Mouse (Mus musculus) midbrain, postnatal 0 days (tissue): ENCODE results near the gene Rps27l. TPM values are rescaled to one million over a fixed set of nuclear protein-coding genes. Genes with fewer than 3 reads are reported as not detected.

ENCODE experiments used
- ATAC-seq: fragments of 200-750 bp; cut with Nextera tagmentation; 2 replicates; pipeline ENCODE4 v1.8.0; 2017; ENCODE audit warnings: moderate number of reproducible peaks, mild to moderate bottlenecking, moderate TSS enrichment, moderate library complexity; ENCODE audit not compliant: low FRiP score
- DNase-seq: peaks from one replicate; pipeline ENCODE4 v3.0.0-alpha.2; 2015; ENCODE audit warnings: low spot score
- H3K27ac ChIP-seq: fragments of 300-500 bp; sonication (generic); 2 replicates; pipeline ENCODE4 v1.5.1; 2014; ENCODE audit warnings: low read depth, mild to moderate bottlenecking, low read length, mixed read lengths
- H3K27me3 ChIP-seq: fragments of 300-500 bp; sonication (generic); 2 replicates; pipeline ENCODE4 v1.6.1; 2014; ENCODE audit warnings: low read length, control low read depth, mixed read lengths; ENCODE audit not compliant: insufficient read depth
- H3K36me3 ChIP-seq: fragments of 300-500 bp; sonication (generic); 2 replicates; pipeline ENCODE4 v1.6.1; 2014; ENCODE audit warnings: low read length, control low read depth, mixed read lengths; ENCODE audit not compliant: insufficient read depth
- H3K4me1 ChIP-seq: fragments of 300-500 bp; sonication (generic); 2 replicates; pipeline ENCODE4 v1.6.1; 2014; ENCODE audit warnings: mild to moderate bottlenecking, control low read depth, antibody characterized with exemption, low read length, mixed read lengths; ENCODE audit not compliant: insufficient read depth
- H3K4me2 ChIP-seq: fragments of 300-500 bp; sonication (generic); 2 replicates; pipeline ENCODE4 v1.6.1; 2014; ENCODE audit warnings: low read depth, mild to moderate bottlenecking, low read length, mixed read lengths; ENCODE audit not compliant: poor library complexity, severe bottlenecking
- H3K4me3 ChIP-seq: fragments of 300-500 bp; sonication (generic); 2 replicates; pipeline ENCODE4 v1.5.1; 2014; ENCODE audit warnings: low read depth, mild to moderate bottlenecking, low read length, moderate library complexity
- H3K9ac ChIP-seq: fragments of 300-500 bp; sonication (generic); replicated peaks from 2 replicates; pipeline ENCODE4 v1.6.1; 2014; ENCODE audit warnings: mild to moderate bottlenecking, low read length, moderate library complexity, mixed read lengths; ENCODE audit not compliant: poor library complexity, severe bottlenecking
- H3K9me3 ChIP-seq: fragments of 300-500 bp; sonication (generic); 2 replicates; pipeline ENCODE4 v1.6.1; 2016; ENCODE audit warnings: low read length, control low read depth
- CTCF ChIP-seq: IDR thresholded peaks from 2 replicates; pipeline ENCODE4 v1.5.1; 2016; ENCODE audit warnings: antibody characterized with exemption, mild to moderate bottlenecking
- WGBS: fragments of 180-500 bp; shearing (Covaris S2); extraction: QIAGEN DNeasy Blood & Tissue Kit; methylation state at CpG from one replicate; pipeline ENCODE4 v1.1.7; 2014; 5-methylcytosine and 5-hydroxymethylcytosine counted together
- polyA plus RNA-seq: library from polyadenylated mRNA; unstranded; fragments of >200 nt; fragmentation: Nextera tagmentation; extraction: Ambion mirVana; gene quantifications from 2 replicates; pipeline ENCODE4 v1.2.1, GENCODE M21; 2015
- total RNA-seq: library from RNA; depleted of rRNA; stranded (reverse); fragments of >200 nt; gene quantifications from 2 replicates; pipeline ENCODE4 v1.2.3, GENCODE M21; 2014

Gene Rps27l
- total and polyA plus RNA-seq, 2 experiments from 2014 or later: 51.7 to 168 TPM

- Histone ChIP-seq H3K27me3 (no peaks in the 10 kb centered on the region), H3K9me3 (no peaks in the 10 kb centered on the region), H3K4me1 (no peaks in the 10 kb centered on the region), H3K4me3 (no peak overlapping the region), H3K27ac (no peak overlapping the region), H3K4me2 (no peak overlapping the region), H3K9ac (no peak overlapping the region), H3K36me3 (no peaks in the 10 kb centered on the region)
- DNase-seq: no peak
- ATAC-seq: no peak
- 76% methylated on average over 3 of the region's 3 CpGs for WGBS
- no peak for TF ChIP-seq CTCF
Observed at GRCm38 (mm10) chr9:66925853-66926252, 20.0 kb upstream of the Rps27l start.

- H3K27ac ChIP-seq: no peak overlapping the region
Observed at GRCm38 (mm10) chr9:66927696-66928402, 18.0 kb upstream of the Rps27l start.

DNA sequence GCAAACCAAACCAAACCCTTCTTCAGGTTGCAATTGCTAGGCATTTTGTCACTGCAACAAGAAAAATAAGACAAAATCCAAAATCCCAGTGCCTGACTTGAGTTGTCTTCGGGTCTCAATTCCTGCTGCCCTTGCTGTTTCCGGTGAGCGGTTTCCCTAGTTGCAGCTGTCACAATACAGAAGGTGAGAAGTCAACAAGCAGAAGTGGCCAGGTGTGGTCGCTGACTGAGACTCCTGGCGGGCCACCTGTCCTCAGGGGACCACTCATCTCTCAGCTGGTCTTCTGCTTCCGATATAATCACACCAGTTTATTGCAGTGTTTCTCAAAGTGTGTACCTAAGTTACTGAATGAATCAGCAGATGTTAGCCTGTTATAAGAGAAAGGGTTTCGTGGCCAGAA is 15.5 kb upstream of the Rps27l start:
- 79% methylated on average over 7 of the region's 7 CpGs for WGBS
- Histone ChIP-seq H3K27me3 (no peaks in the 10 kb centered on the region), H3K9me3 (no peaks in the 10 kb centered on the region), H3K9ac (no peak overlapping the region), H3K4me2 (no peak overlapping the region), H3K4me1 (no peaks in the 10 kb centered on the region), H3K27ac (no peak overlapping the region), H3K4me3 (no peak overlapping the region), H3K36me3 (no peaks in the 10 kb centered on the region)
- DNase-seq (no peak), ATAC-seq (no peak)
- TF ChIP-seq CTCF: no peak

More at GRCm38 (mm10) chr9:66927696-66928402, 18.0 kb upstream of the Rps27l start:
- H3K27me3 ChIP-seq: no peaks in the 10 kb centered on the region
- no peak for TF ChIP-seq CTCF
- no peaks in the 10 kb centered on the region for H3K4me1 ChIP-seq
- no peaks in the 10 kb centered on the region for H3K9me3 ChIP-seq
- no peak overlapping the region for H3K9ac ChIP-seq
- 55% methylated on average over 8 of the region's 8 CpGs for WGBS
- H3K4me2 ChIP-seq: no peak overlapping the region
- ATAC-seq: no peak
- DNase-seq: peak; percentile 40
- no peak overlapping the region for H3K4me3 ChIP-seq
- H3K36me3 ChIP-seq: no peaks in the 10 kb centered on the region

GRCm38 (mm10) chr9:66933869-66934808 is 11.7 kb upstream of the Rps27l start:
- ATAC-seq (peak; percentile 38; the same call in 1 of the 2 replicates), DNase-seq (peak; percentile 75)
- Histone ChIP-seq H3K36me3 (no peaks in the 10 kb centered on the region), H3K9ac (no peak overlapping the region), H3K9me3 (no peaks in the 10 kb centered on the region), H3K4me1 (no peaks in the 10 kb centered on the region), H3K27me3 (no peaks in the 10 kb centered on the region), H3K4me3 (no peak overlapping the region), H3K4me2 (no peak overlapping the region), H3K27ac (peak overlapping the region; percentile 49; the same call in 1 of the 2 replicates)
- no peak for TF ChIP-seq CTCF
- 21% methylated on average over 19 of the region's 19 CpGs for WGBS

DNA sequence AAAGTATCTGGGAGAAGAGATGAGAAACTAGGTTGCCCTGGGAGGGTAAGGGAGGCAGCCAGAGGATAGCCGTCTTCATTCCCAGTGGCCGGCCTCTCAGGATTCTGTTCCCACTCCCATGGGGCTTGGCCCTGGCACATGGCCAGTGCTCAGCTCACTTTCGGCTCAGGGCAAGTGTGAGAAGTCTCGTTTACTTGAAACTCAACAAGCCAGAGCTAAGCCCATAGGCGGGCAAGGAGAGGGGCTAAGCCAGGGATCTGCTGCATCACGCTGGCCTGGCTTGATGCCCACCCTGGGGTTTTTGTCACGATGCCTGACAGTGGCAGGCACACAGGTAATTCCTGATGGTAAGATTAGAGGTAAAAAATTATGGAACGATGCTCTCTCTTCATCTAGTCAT is 8.4 kb upstream of the Rps27l start:
- H3K27ac ChIP-seq: no peak overlapping the region
- ATAC-seq: no peak

GRCm38 (mm10) chr9:66938836-66939235 is 7.0 kb upstream of the Rps27l start:
- 6% methylated on average over 4 of the region's 4 CpGs for WGBS

More for the DNA sequence above, 8.4 kb upstream of the Rps27l start:
- H3K9ac ChIP-seq: no peak overlapping the region
- TF ChIP-seq CTCF: no peak
- peak; percentile 32 for DNase-seq
- H3K36me3 ChIP-seq: no peaks in the 10 kb centered on the region
- no peaks in the 10 kb centered on the region for H3K4me1 ChIP-seq
- no peaks in the 10 kb centered on the region for H3K9me3 ChIP-seq
- 55% methylated on average over 8 of the region's 8 CpGs for WGBS
- no peak overlapping the region for H3K4me2 ChIP-seq
- no peak overlapping the region for H3K4me3 ChIP-seq
- H3K27me3 ChIP-seq: no peaks in the 10 kb centered on the region

More at GRCm38 (mm10) chr9:66938836-66939235, 7.0 kb upstream of the Rps27l start:
- Histone ChIP-seq H3K4me3 (no peak overlapping the region), H3K4me2 (no peak overlapping the region), H3K36me3 (no peaks in the 10 kb centered on the region), H3K27me3 (no peaks in the 10 kb centered on the region), H3K27ac (no peak overlapping the region), H3K9ac (no peak overlapping the region), H3K4me1 (no peaks in the 10 kb centered on the region), H3K9me3 (no peaks in the 10 kb centered on the region)
- DNase-seq (peak; percentile 85), ATAC-seq (no peak)
- TF ChIP-seq CTCF: peak; percentile 83
